19 mouse cellular contexts compared by ENCODE assay signal in genomic region chr1:171237438-171237837, GRCm38 (mm10). TPM values are rescaled to one million over a fixed set of nuclear protein-coding genes. Genes with fewer than 3 reads are reported as not detected.
"Had no signal": no experiment of that assay in that cellular context is flagged by ENCODE, and none has a peak within 500 bp of the region (broad histone marks: within the 10 kb centered on the region; RNA-seq: fewer than 3 reads in every experiment).

No protein-coding gene starts in this region.

- H3K4me2 ChIP-seq: intestine, embryonic 15.5 days; midbrain, embryonic 11.5 days had no signal

- DNase-seq: kidney, adult 9 months; layer of hippocampus, postnatal 36 days; lung, adult 2 months; lung, postnatal 14 days; lung, postnatal 4 days; midbrain, embryonic 14.5 days; retina, postnatal 1 day; right cerebral cortex, postnatal 25 days; spleen, adult 18-20 months; thymus, adult 2 months; thymus, postnatal 14 days; thymus, postnatal 4 days had no signal

- H3K9ac ChIP-seq: intestine, embryonic 15.5 days; liver, embryonic 14.5 days had no signal

- H3K4me1 ChIP-seq: intestine, embryonic 15.5 days had no signal

- H3K27ac ChIP-seq: intestine, embryonic 15.5 days; kidney, postnatal 0 days; left cerebral cortex, adult 2 months; liver, embryonic 14.5 days had no signal

- ATAC-seq: hindbrain, embryonic 16.5 days; intestine, embryonic 15.5 days had no signal

- H3K4me3 ChIP-seq: intestine, embryonic 15.5 days; left cerebral cortex, adult 2 months had no signal

- H3K9me3 ChIP-seq: intestine, embryonic 15.5 days had no signal

- H3K27me3 ChIP-seq: intestine, embryonic 15.5 days had no signal

RNA-seq across cellular contexts. Expression of gene Adamts4, which starts 12.8 kb away (rescaled TPM):
- total RNA-seq: megakaryocyte progenitor cell, adult 5-6 weeks had no signal
